Comparison of ENCODE assay signal across 8 mouse cellular contexts in the genomic region with DNA sequence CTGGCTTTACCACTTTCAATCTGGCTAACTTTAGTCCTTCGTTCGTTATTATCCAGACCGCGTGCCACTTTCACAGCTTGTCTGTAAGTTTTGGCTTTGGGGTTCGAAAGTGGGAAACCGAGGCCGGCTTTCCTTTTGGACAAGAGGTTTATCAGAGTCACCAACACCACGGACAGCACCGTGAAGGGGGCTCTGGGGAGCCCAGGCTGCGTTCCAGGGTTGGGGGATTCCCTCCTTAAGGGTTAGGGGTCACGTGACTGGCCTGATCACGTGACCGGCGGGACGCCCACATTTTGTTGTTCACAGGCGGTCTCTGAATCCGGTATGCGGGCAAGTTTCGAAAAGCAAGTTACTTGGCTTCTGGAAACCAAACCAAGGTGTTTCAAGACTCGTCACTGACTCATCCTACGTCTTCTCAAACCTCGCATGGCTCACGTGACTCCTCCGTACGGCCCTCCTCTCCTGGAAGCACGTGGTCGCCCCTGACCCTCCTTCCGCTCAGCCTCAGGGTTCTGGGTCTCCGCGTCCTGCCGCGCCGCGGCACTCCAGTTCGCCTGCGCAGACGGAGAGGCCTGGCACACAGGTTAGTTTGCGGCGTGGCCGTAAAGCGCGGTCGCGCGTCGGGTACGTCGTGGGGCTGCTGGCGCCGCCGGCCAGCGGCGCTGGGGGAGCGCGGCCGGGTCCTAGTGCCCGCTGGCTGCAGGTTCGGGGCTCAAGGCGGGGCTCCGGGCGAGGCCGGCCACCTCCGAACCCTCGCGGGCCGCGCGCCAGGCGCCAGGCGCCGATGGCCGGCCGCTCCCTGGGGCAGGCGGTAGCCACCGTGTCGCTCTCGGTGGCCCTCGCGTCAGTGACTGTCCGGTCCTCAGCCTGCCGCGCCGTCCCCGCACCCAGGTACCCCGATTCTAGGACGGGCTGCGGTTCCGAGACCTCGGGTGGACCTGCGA. TPM values are rescaled to one million over a fixed set of nuclear protein-coding genes. Genes with fewer than 3 reads are reported as not detected.
A peak's percentile ranks its signal among the peaks of the same experiment; 100 is the strongest.
DNase-seq lines count a peak whose midpoint lies in the region; ATAC-seq and TF ChIP-seq lines count a peak whose summit lies in the region.

A gene (plus strand): TSS at position 51 of the 944 bp plus-strand sequence.

- H3K27me3 ChIP-seq in embryonic facial prominence, embryonic 14.5 days (replicated peaks; ENCODE audit: control insufficient read depth, insufficient read depth, low read length), result no peaks in the 10 kb centered on the region
- H3K27me3 ChIP-seq in heart, adult 2 months (ENCODE audit: control insufficient read depth, insufficient read depth, low read length), result no peaks in the 10 kb centered on the region
- H3K27me3 ChIP-seq in limb, embryonic 13.5 days, result no peaks in the 10 kb centered on the region
- H3K27me3 ChIP-seq in midbrain, embryonic 16.5 days (ENCODE audit: control insufficient read depth, insufficient read depth, low read depth, low read length), result no peaks in the 10 kb centered on the region

- peak within 1 kb of the TSS; percentile 86 for H3K4me3 ChIP-seq in embryonic facial prominence, embryonic 14.5 days (ENCODE audit: low read depth, low read length)
- H3K4me3 ChIP-seq in heart, adult 2 months, result peak within 1 kb of the TSS; percentile 65
- H3K4me3 ChIP-seq in limb, embryonic 13.5 days, result peak within 1 kb of the TSS; percentile 84
- peak within 1 kb of the TSS; percentile 82 for H3K4me3 ChIP-seq in midbrain, embryonic 16.5 days (ENCODE audit: low read depth, low read length)

- peak within 1 kb of the TSS; percentile 87 for H3K27ac ChIP-seq in embryonic facial prominence, embryonic 14.5 days (replicated peaks; ENCODE audit: low read depth, low read length)
- H3K27ac ChIP-seq in heart, adult 2 months, result peak within 1 kb of the TSS; percentile 86
- peak within 1 kb of the TSS; percentile 84 for H3K27ac ChIP-seq in limb, embryonic 13.5 days
- H3K27ac ChIP-seq in midbrain, embryonic 16.5 days (ENCODE audit: low read length), result peak within 1 kb of the TSS; percentile 81

- 6% methylated on average over 65 of the region's 90 CpGs for WGBS in embryonic facial prominence, embryonic 14.5 days
- 4% methylated on average over 90 of the region's 90 CpGs for WGBS in heart, adult 2 months
- WGBS in limb, embryonic 13.5 days, result 5% methylated on average over 76 of the region's 90 CpGs
- WGBS in midbrain, embryonic 16.5 days, result 4% methylated on average over 90 of the region's 90 CpGs

- ATAC-seq in embryonic facial prominence, embryonic 14.5 days (ENCODE audit: low read depth), result peak; percentile 99
- peak; percentile 98 for ATAC-seq in limb, embryonic 13.5 days (ENCODE audit: low FRiP score, low read depth)
- ATAC-seq in midbrain, embryonic 16.5 days, result peak; percentile 99

- H3K4me1 ChIP-seq in embryonic facial prominence, embryonic 14.5 days (ENCODE audit: control insufficient read depth, insufficient read depth, low read length), result peaks cover 18% of the 10 kb centered on the region; the same call in 1 of the 2 replicates
- peaks cover 5% of the 10 kb centered on the region for H3K4me1 ChIP-seq in heart, adult 2 months (ENCODE audit: control insufficient read depth, insufficient read depth, low read length)
- H3K4me1 ChIP-seq in limb, embryonic 13.5 days, result peaks cover 14% of the 10 kb centered on the region
- H3K4me1 ChIP-seq in midbrain, embryonic 16.5 days (ENCODE audit: control insufficient read depth, insufficient read depth, low read length), result peaks cover 14% of the 10 kb centered on the region

- TF ChIP-seq CTCF in heart, adult 2 months (IDR thresholded peaks at IDR 0.05), result no peak

- H3K4me2 ChIP-seq in embryonic facial prominence, embryonic 14.5 days (ENCODE audit: low read depth, low read length), result peak within 1 kb of the TSS; percentile 72
- peak within 1 kb of the TSS; percentile 69 for H3K4me2 ChIP-seq in limb, embryonic 13.5 days (replicated peaks)
- peak within 1 kb of the TSS; percentile 65 for H3K4me2 ChIP-seq in midbrain, embryonic 16.5 days (ENCODE audit: low read length)

- peak; percentile 92 for TF ChIP-seq POLR2A in heart, adult 2 months (IDR thresholded peaks at IDR 0.05; ENCODE audit: insufficient read depth, low read depth, low read length)

- no peaks in the 10 kb centered on the region for H3K9me3 ChIP-seq in embryonic facial prominence, embryonic 14.5 days (ENCODE audit: control insufficient read depth, low read length)
- H3K9me3 ChIP-seq in limb, embryonic 13.5 days, result no peaks in the 10 kb centered on the region
- no peaks in the 10 kb centered on the region; the same call in 1 of the 2 replicates for H3K9me3 ChIP-seq in midbrain, embryonic 16.5 days (replicated peaks; ENCODE audit: control insufficient read depth, low read length, poor library complexity, severe bottlenecking)

- peaks cover 15% of the 10 kb centered on the region for H3K36me3 ChIP-seq in embryonic facial prominence, embryonic 14.5 days (ENCODE audit: control insufficient read depth, insufficient read depth, low read length)
- peaks cover 6% of the 10 kb centered on the region; the same call in 1 of the 2 replicates for H3K36me3 ChIP-seq in heart, adult 2 months (ENCODE audit: control insufficient read depth, insufficient read depth, low read length)
- H3K36me3 ChIP-seq in limb, embryonic 13.5 days, result peaks cover 11% of the 10 kb centered on the region
- peaks cover 8% of the 10 kb centered on the region for H3K36me3 ChIP-seq in midbrain, embryonic 16.5 days (ENCODE audit: control insufficient read depth, insufficient read depth, low read length)

- peak; percentile 49; the same call in 1 of the 2 replicates for TF ChIP-seq EP300 in heart, adult 2 months (IDR thresholded peaks at IDR 0.05; ENCODE audit: insufficient read depth, low read depth, low read length)

- intact Hi-C loops in heart, adult 2 months (cut with DNase I), result loop anchor here (1.0 to 10.0 kb wide), 2 partner anchors 22 to 192 kb away; no protein-coding TSS in a partner anchor

- H3K9ac ChIP-seq in embryonic facial prominence, embryonic 14.5 days (ENCODE audit: low read depth, low read length), result peak within 1 kb of the TSS; percentile 92
- peak within 1 kb of the TSS; percentile 95 for H3K9ac ChIP-seq in heart, adult 2 months (ENCODE audit: low read depth, low read length)
- H3K9ac ChIP-seq in limb, embryonic 13.5 days, result peak within 1 kb of the TSS; percentile 89
- H3K9ac ChIP-seq in midbrain, embryonic 16.5 days (ENCODE audit: low read depth, low read length), result peak within 1 kb of the TSS; percentile 89

- DNase-seq in 3T3-L1 (ENCODE audit: low read depth, low spot score), result peak; percentile 97
- DNase-seq in adrenal gland, postnatal 4 days (ENCODE audit: low spot score in 2 of 2), result peak; percentile 92 to 96
- peak; percentile 99 for DNase-seq in embryonic facial prominence, embryonic 14.5 days (ENCODE audit: low spot score)
- DNase-seq in heart, adult 2 months, result peak; percentile 98 to 99
- DNase-seq in kidney, adult 8-10 months, result peak; percentile 98
- peak; percentile 93 to 99 for DNase-seq in spleen, postnatal 10 days (ENCODE audit: low spot score in 2 of 2)

- H3K79me2 ChIP-seq in heart, adult 2 months (replicated peaks; ENCODE audit: control insufficient read depth, insufficient read depth, low read length), result no peaks in the 10 kb centered on the region; the same call in 1 of the 2 replicates

RNA-seq across cellular contexts. Expression of the gene that starts here (rescaled TPM):
- total RNA-seq in adrenal gland, postnatal 4 days (2021), result 10 to 100 TPM; 53.2 to 54.8 TPM
- polyA plus RNA-seq in embryonic facial prominence, embryonic 14.5 days (2014; fragmentation: Nextera tagmentation; extraction: Ambion mirVana), result 56.8 and 59.0 TPM in 2 replicates
- 10 to 100 TPM; 48.3 to 59.1 TPM for total RNA-seq in heart, adult 2 months (2021)
- polyA plus RNA-seq in heart, adult 2 months (2012; rRNA removed), result 38.7 and 39.0 TPM in 2 replicates
- 62.8 and 63.0 TPM in 2 replicates for polyA plus RNA-seq in limb, embryonic 13.5 days (2015; fragmentation: Nextera tagmentation; extraction: Ambion mirVana)
- polyA plus RNA-seq in midbrain, embryonic 16.5 days (2015; fragmentation: Nextera tagmentation; extraction: Ambion mirVana), result 59.3 and 60.6 TPM in 2 replicates

Comparison
In these comparisons a context has a peak if more than half of its experiments do, and no peak if none do; other contexts are left out.
1. Peak in every context shown above with its lines: DNase-seq, ATAC-seq, H3K4me3 ChIP-seq and H3K27ac ChIP-seq.